Mouse (Mus musculus): Measurements from ENCODE around the gene Sp8. TPM values are rescaled to one million over a fixed set of nuclear protein-coding genes. Genes with fewer than 3 reads are reported as not detected.
A peak's percentile ranks its signal among the peaks of the same experiment; 100 is the strongest.

The Sp8 gene
- polyA plus RNA-seq, 1 experiment = not detected

- H3K4me1 ChIP-seq (ENCODE audit: control insufficient read depth, insufficient read depth, low read length) = no peaks in the 10 kb centered on the region
- H3K4me3 ChIP-seq (replicated peaks; ENCODE audit: extremely low read depth, low read depth, low read length) = no peak overlapping the region
- WGBS = 8% methylated on average over 7 of the region's 7 CpGs
- DNase-seq = no peak
- TF ChIP-seq CTCF (IDR thresholded peaks at IDR 0.05; ENCODE audit: insufficient read depth, low read length) = no peak
- TF ChIP-seq POLR2A (IDR thresholded peaks at IDR 0.05; ENCODE audit: borderline replicate concordance, extremely low read depth, low read depth, low read length) = no peak
Measured at GRCm38 (mm10) chr12:118856151-118856550, 10.0 kb downstream of the Sp8 start.

DNA sequence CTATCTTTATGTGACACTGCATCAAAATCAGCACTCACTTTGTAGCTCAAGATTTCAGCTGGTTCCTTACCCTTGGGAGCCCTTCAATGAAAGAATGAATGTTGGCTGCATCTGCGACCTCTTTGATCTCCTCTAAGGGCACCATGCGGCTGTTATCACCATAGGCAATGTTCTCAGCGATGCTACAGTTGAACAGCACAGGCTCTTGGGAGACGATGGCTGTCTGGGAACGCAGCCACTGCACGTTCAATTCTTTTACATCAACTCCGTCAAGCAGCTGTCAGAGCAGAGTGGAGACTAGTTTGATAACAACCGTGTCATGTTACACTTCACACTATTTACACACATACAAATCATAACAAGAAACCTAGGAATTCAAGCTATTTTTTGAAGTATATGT lies 26.5 kb downstream of the Sp8 start:
- no peak for DNase-seq
- Histone ChIP-seq H3K4me1 (ENCODE audit: control insufficient read depth, insufficient read depth, low read length) (no peaks in the 10 kb centered on the region), H3K4me3 (replicated peaks; ENCODE audit: extremely low read depth, low read depth, low read length) (no peak overlapping the region)
- 38% methylated on average over 8 of the region's 8 CpGs for WGBS
- TF ChIP-seq CTCF (IDR thresholded peaks at IDR 0.05; ENCODE audit: insufficient read depth, low read length) (no peak), POLR2A (IDR thresholded peaks at IDR 0.05; ENCODE audit: borderline replicate concordance, extremely low read depth, low read depth, low read length) (no peak)

GRCm38 (mm10) chr12:118882790-118883189 lies 36.7 kb downstream of the Sp8 start:
- Histone ChIP-seq H3K4me1 (ENCODE audit: control insufficient read depth, insufficient read depth, low read length) (no peaks in the 10 kb centered on the region), H3K4me3 (replicated peaks; ENCODE audit: extremely low read depth, low read depth, low read length) (no peak overlapping the region)
- no peak for DNase-seq
- no peak for TF ChIP-seq POLR2A (IDR thresholded peaks at IDR 0.05; ENCODE audit: borderline replicate concordance, extremely low read depth, low read depth, low read length)
- TF ChIP-seq CTCF (IDR thresholded peaks at IDR 0.05; ENCODE audit: insufficient read depth, low read length) = no peak

DNA sequence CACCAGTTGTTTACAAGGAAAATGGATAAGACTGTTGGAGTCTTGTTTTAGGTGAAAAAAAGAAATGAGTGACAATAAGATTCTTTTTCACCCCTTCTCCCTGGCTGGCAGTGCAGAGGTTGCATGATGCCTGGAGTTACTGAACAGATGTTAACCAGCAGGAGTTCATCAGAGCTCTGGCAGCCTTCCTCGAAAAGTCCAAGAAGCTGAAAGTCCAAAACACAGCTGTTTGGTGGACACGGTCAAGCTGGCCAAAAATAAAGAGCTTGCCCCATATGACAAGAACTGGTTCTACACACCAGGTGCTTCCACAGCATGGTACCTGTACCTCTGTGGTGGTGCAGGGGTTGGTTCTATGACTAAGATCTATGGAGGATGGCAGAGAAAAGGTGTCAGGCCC lies 41.8 kb downstream of the Sp8 start:
- WGBS = 66% methylated on average over 2 of the region's 2 CpGs
- no peaks in the 10 kb centered on the region for H3K4me1 ChIP-seq (ENCODE audit: control insufficient read depth, insufficient read depth, low read length)
- DNase-seq = peak; percentile 12
- no peak for TF ChIP-seq POLR2A (IDR thresholded peaks at IDR 0.05; ENCODE audit: borderline replicate concordance, extremely low read depth, low read depth, low read length)
- no peak for TF ChIP-seq CTCF (IDR thresholded peaks at IDR 0.05; ENCODE audit: insufficient read depth, low read length)
- no peak overlapping the region for H3K4me3 ChIP-seq (replicated peaks; ENCODE audit: extremely low read depth, low read depth, low read length)

Other genes starting within 250 kb of the Sp8 start
- gene Abcb5, start 120.1 kb downstream of the Sp8 start, polyA plus RNA-seq (2012; rRNA removed) = not detected in 2 replicates

Data from lung, adult 2 months (tissue).